Mouse (Mus musculus) lung, adult 2 months (tissue): ENCODE results near the gene Gm9970.
A peak's percentile ranks its signal among the peaks of the same experiment; 100 is the strongest.

Experiments used
- CTCF ChIP-seq: fragments of 200-500 bp; IDR thresholded peaks from 2 replicates; pipeline ENCODE4 v1.5.1; 2011; ENCODE audit warnings: mild to moderate bottlenecking, low read length, control low read depth; ENCODE audit not compliant: insufficient read depth
- POLR2A ChIP-seq: fragments of 200-500 bp; IDR thresholded peaks from 2 replicates; pipeline ENCODE4 v1.6.1; 2011; ENCODE audit warnings: low read depth, mild to moderate bottlenecking, control low read depth, low read length, borderline replicate concordance; ENCODE audit errors: extremely low read depth

- TF ChIP-seq CTCF (no peak), POLR2A (peak; percentile 33; the same call in 1 of the 2 replicates)
These were observed 40.7 kb downstream of the Gm9970 start for GRCm38 (mm10) chr5:31200327-31200768.
